Mouse (Mus musculus): ENCODE measurements at regions not wholly inside any gene's neighbourhood (a gene's known extent, or its start where the extent isn't known, plus 50 kb on each side); places are given as distances from the start of the nearest gene placed in this dataset.

- in situ Hi-C loops (cut with MboI, MseI), result loop anchor here in 1 of 2 experiments (25.0 kb wide), 1 partner anchor 1029 kb away; no protein-coding TSS in a partner anchor
Measured at GRCm38 (mm10) chr11:44216346-44216745, 183.5 kb upstream of the Il12b start.

GRCm38 (mm10) chr11:44219971-44220370 lies 179.9 kb upstream of the Il12b start:
- in situ Hi-C loops (cut with MboI, MseI), result loop anchor here in 1 of 2 experiments (25.0 kb wide), 1 partner anchor 1033 kb away; no protein-coding TSS in a partner anchor

GRCm38 (mm10) chr11:44229996-44230395 lies 169.9 kb upstream of the Il12b start:
- in situ Hi-C loops (cut with MboI, MseI), result loop anchor here in 1 of 2 experiments (5.0 kb wide), 1 partner anchor 158 kb away; no protein-coding TSS in a partner anchor

- in situ Hi-C loops (cut with MboI, MseI), result no loop called here
Measured at GRCm38 (mm10) chr11:44235456-44235855, 164.4 kb upstream of the Il12b start.

- in situ Hi-C loops (cut with MboI, MseI), result no loop called here
Measured at GRCm38 (mm10) chr11:44238051-44238450, 161.8 kb upstream of the Il12b start.

GRCm38 (mm10) chr11:44238598-44238997 lies 161.3 kb upstream of the Il12b start:
- in situ Hi-C loops (cut with MboI, MseI), result no loop called here

GRCm38 (mm10) chr11:44243184-44243583 lies 156.7 kb upstream of the Il12b start:
- in situ Hi-C loops (cut with MboI, MseI), result no loop called here

- in situ Hi-C loops (cut with MboI, MseI), result no loop called here
Measured at GRCm38 (mm10) chr11:44251821-44252220, 148.0 kb upstream of the Il12b start.

- in situ Hi-C loops (cut with MboI, MseI), result no loop called here
Measured at GRCm38 (mm10) chr11:44260376-44261111, 139.3 kb upstream of the Il12b start.

- in situ Hi-C loops (cut with MboI, MseI), result no loop called here
Measured at GRCm38 (mm10) chr11:44261657-44262056, 138.2 kb upstream of the Il12b start.

GRCm38 (mm10) chr11:44262571-44262970 lies 137.3 kb upstream of the Il12b start:
- in situ Hi-C loops (cut with MboI, MseI), result no loop called here

- in situ Hi-C loops (cut with MboI, MseI), result no loop called here
Measured at GRCm38 (mm10) chr11:44272268-44272667, 127.6 kb upstream of the Il12b start.

- in situ Hi-C loops (cut with MboI, MseI), result no loop called here
Measured at GRCm38 (mm10) chr11:44278521-44279208, 121.2 kb upstream of the Il12b start.

- in situ Hi-C loops (cut with MboI, MseI), result no loop called here
Measured at GRCm38 (mm10) chr11:44285961-44286360, 113.9 kb upstream of the Il12b start.

GRCm38 (mm10) chr11:44288825-44289224 lies 111.0 kb upstream of the Il12b start:
- in situ Hi-C loops (cut with MboI, MseI), result no loop called here

GRCm38 (mm10) chr11:44303786-44304185 lies 96.1 kb upstream of the Il12b start:
- in situ Hi-C loops (cut with MboI, MseI), result no loop called here

GRCm38 (mm10) chr11:44316061-44316460 lies 83.8 kb upstream of the Il12b start:
- in situ Hi-C loops (cut with MboI, MseI), result no loop called here

- in situ Hi-C loops (cut with MboI, MseI), result no loop called here
Measured at GRCm38 (mm10) chr11:44319136-44319535, 80.7 kb upstream of the Il12b start.

- in situ Hi-C loops (cut with MboI, MseI), result loop anchor here in 1 of 2 experiments (10.0 kb wide), 1 partner anchor 829 kb away; no protein-coding TSS in a partner anchor
Measured at GRCm38 (mm10) chr11:44323314-44323713, 76.5 kb upstream of the Il12b start.

- in situ Hi-C loops (cut with MboI, MseI), result loop anchor here (5.0 to 10.0 kb wide), 4 partner anchors 233 to 830 kb away; no protein-coding TSS in a partner anchor
Measured at GRCm38 (mm10) chr11:44325066-44325465, 74.8 kb upstream of the Il12b start.

- in situ Hi-C loops (cut with MboI, MseI), result loop anchor here (5.0 to 10.0 kb wide), 4 partner anchors 233 to 831 kb away; no protein-coding TSS in a partner anchor
Measured at GRCm38 (mm10) chr11:44325525-44325924, 74.3 kb upstream of the Il12b start.

GRCm38 (mm10) chr11:44329503-44329902 lies 70.4 kb upstream of the Il12b start:
- in situ Hi-C loops (cut with MboI, MseI), result loop anchor here (5.0 to 10.0 kb wide), 4 partner anchors 237 to 835 kb away; no protein-coding TSS in a partner anchor

All from T-helper 17 cell (primary cell).